Mouse (Mus musculus) limb, embryonic 12.5 days (tissue): Measurements from ENCODE around the gene Tigd4. TPM values are rescaled to one million over a fixed set of nuclear protein-coding genes. Genes with fewer than 3 reads are reported as not detected.

Experiments
- ATAC-seq: fragments of 200-750 bp; cut with Nextera tagmentation; 2 replicates; pipeline ENCODE4 v1.8.0; 2017; ENCODE audit warnings: low read depth, moderate TSS enrichment; ENCODE audit not compliant: insufficient number of reproducible peaks, insufficient read depth, low FRiP score, low TSS enrichment
- H3K27ac ChIP-seq: fragments of 300-500 bp; sonication (generic); 2 replicates; pipeline ENCODE4 v1.5.1; 2016; ENCODE audit warnings: mild to moderate bottlenecking, moderate library complexity
- H3K27me3 ChIP-seq: fragments of 300-500 bp; sonication (generic); 2 replicates; pipeline ENCODE4 v1.6.1; 2016; ENCODE audit warnings: mild to moderate bottlenecking, moderate library complexity
- H3K36me3 ChIP-seq: fragments of 300-500 bp; sonication (generic); 2 replicates; pipeline ENCODE4 v1.6.1; 2016; ENCODE audit warnings: mild to moderate bottlenecking, moderate library complexity
- H3K4me1 ChIP-seq: fragments of 300-500 bp; sonication (generic); replicated peaks from 2 replicates; pipeline ENCODE4 v1.6.1; 2016
- H3K4me2 ChIP-seq: fragments of 300-500 bp; sonication (generic); 2 replicates; pipeline ENCODE4 v1.6.1; 2016; ENCODE audit warnings: mild to moderate bottlenecking, moderate library complexity
- H3K4me3 ChIP-seq: fragments of 300-500 bp; sonication (generic); replicated peaks from 2 replicates; pipeline ENCODE4 v1.5.1; 2016; ENCODE audit warnings: mild to moderate bottlenecking
- H3K9ac ChIP-seq: fragments of 300-500 bp; sonication (generic); replicated peaks from 2 replicates; pipeline ENCODE4 v1.6.1; 2016; ENCODE audit warnings: mild to moderate bottlenecking, moderate library complexity
- H3K9me3 ChIP-seq: fragments of 300-500 bp; sonication (generic); 2 replicates; pipeline ENCODE4 v1.6.1; 2016; ENCODE audit warnings: mild to moderate bottlenecking, moderate library complexity
- WGBS: fragments of 180-500 bp; shearing (Covaris S2); methylation state at CpG from one replicate; pipeline ENCODE4 v1.1.7; 2016; 5-methylcytosine and 5-hydroxymethylcytosine counted together
- polyA plus RNA-seq: library from polyadenylated mRNA; unstranded; fragments of >200 nt; fragmentation: Nextera tagmentation; extraction: Ambion mirVana; gene quantifications from 2 replicates; pipeline ENCODE4 v1.2.1, GENCODE M21; 2016

Tigd4 gene
- polyA plus RNA-seq, 1 experiment from 2014 or later, result 0.09 TPM

DNA sequence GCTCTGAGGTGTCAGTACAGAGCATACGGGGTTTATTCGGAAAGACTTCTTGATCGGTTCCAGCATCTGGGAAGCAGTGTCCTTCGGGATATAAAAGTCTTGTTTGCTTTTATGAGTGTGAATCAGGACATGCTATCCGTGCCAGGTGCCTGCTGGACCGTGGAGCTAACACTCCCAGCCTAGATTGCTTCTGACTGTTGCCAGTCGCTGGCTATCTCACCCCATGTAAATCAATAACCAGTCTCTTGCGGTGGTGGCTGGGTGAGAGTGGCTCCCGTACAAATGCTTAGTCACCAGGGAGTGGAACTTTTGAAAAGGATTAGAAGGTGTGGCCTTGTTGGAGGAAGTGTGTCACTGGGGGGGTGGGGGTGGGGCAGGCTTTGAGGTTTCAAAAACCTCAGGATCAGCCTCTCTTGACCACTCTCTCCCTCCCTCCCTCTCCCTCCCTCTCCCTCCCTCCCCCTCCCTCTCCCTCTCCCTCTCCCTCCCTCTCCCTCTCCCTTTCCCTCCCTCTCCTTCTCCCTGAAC is 16.9 kb downstream of the Tigd4 start:
- Histone ChIP-seq H3K9me3 (peaks cover 11% of the 10 kb centered on the region; the same call in 1 of the 2 replicates), H3K4me2 (no peak overlapping the region), H3K36me3 (no peaks in the 10 kb centered on the region), H3K4me3 (no peak overlapping the region), H3K9ac (no peak overlapping the region), H3K4me1 (no peaks in the 10 kb centered on the region), H3K27me3 (no peaks in the 10 kb centered on the region), H3K27ac (no peak overlapping the region)
- ATAC-seq, result no peak
- WGBS, result 81% methylated on average over 9 of the region's 9 CpGs

DNA sequence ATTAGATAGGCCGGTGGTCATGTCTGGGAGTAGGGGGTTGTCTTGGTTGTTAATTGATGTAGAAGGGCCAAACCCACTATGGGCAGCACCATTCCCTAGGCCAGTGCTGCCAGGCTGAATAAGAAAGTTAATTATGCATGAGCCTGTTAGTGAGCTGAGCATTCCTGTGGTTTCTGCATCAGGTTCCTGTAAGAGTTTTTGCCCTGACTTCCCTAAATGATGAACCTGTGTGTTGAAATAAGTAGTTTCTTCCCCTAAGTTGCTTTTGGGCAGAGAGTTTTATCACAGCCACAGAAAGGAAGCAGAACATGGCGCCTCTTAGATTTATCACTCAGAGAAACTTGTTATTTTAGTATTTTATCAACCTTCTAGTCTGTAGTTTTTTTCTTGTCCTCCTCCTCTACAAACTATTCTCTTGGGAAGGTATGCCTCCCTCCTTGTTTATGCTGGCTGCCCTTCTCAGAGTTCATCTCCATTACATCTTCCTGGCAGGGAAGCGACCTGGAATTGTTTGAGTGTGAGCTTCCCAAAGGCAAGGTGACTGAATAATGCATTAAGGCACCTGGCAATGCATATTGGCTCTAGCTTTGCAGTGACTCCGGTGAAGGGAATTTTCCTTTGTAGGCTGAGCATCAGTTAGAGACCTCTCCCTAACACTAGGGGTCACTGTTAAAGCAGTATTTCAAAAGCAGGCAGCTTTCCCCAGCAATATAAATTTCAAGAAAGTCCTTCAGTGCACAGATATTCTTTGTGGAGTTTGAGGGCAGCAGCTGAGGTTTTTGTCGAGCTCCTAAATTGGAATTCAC is 21.9 kb downstream of the Tigd4 start:
- Histone ChIP-seq H3K9ac (no peak overlapping the region), H3K4me1 (no peaks in the 10 kb centered on the region), H3K27me3 (0 out of 2 replicates have a peak, but pooled peaks cover 4% of the 10 kb centered on the region), H3K9me3 (peaks cover 5% of the 10 kb centered on the region; the same call in 1 of the 2 replicates), H3K4me3 (no peak overlapping the region), H3K36me3 (no peaks in the 10 kb centered on the region), H3K27ac (no peak overlapping the region), H3K4me2 (no peak overlapping the region)
- WGBS, result 33% methylated on average over 5 of the region's 5 CpGs
- ATAC-seq, result no peak

DNA sequence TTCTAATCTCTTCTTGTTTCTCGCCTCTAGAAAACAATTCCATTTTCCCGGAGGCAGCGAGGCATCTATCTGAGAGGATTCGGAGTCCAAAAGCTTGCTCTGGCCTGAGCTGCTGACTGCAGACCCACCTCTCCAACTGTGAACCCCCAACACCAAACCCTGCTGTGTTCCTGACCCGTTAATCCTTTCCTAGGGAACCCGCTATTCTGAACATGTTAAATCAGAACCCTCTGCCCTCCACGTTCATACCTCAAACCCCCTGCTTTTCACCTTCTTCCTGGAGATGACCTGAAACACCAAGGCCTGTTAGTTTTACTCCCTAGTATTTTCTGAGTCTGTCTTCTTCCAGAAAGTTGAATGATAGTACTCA is 22.5 kb downstream of the Tigd4 start:
- no peak overlapping the region for H3K4me2 ChIP-seq
- no peaks in the 10 kb centered on the region for H3K36me3 ChIP-seq
- no peak for ATAC-seq
- 0 out of 2 replicates have a peak, but pooled peaks cover 4% of the 10 kb centered on the region for H3K27me3 ChIP-seq
- H3K27ac ChIP-seq, result no peak overlapping the region
- 41% methylated on average over 7 of the region's 7 CpGs for WGBS
- H3K4me3 ChIP-seq, result no peak overlapping the region
- H3K9me3 ChIP-seq, result peaks cover 5% of the 10 kb centered on the region; the same call in 1 of the 2 replicates
- no peak overlapping the region for H3K9ac ChIP-seq
- H3K4me1 ChIP-seq, result no peaks in the 10 kb centered on the region

DNA sequence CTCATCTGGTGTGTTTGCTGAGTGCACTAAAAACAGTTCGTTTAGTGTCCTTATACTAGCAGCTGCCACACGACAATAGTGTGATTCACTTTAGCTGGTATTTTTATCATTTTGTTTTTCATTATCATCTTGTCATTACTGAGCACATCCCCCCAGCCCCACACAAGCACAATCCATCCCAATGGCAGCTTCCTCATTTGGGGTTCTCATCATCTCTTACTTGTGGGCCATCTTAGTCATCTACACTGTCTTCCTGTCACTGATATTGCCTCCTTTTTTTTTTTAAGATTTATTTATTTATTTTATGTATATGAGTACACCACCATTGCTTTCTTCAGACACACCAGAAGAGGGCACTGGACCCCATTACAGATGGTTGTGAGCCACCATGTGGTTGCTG is 25.3 kb downstream of the Tigd4 start:
- no peak overlapping the region for H3K9ac ChIP-seq
- no peaks in the 10 kb centered on the region for H3K36me3 ChIP-seq
- ATAC-seq, result no peak
- 85% methylated on average over 2 of the region's 2 CpGs for WGBS
- H3K9me3 ChIP-seq, result no peaks in the 10 kb centered on the region
- no peak overlapping the region for H3K4me3 ChIP-seq
- H3K4me1 ChIP-seq, result no peaks in the 10 kb centered on the region
- no peak overlapping the region for H3K27ac ChIP-seq
- 0 out of 2 replicates have a peak, but pooled peaks cover 7% of the 10 kb centered on the region for H3K27me3 ChIP-seq
- no peak overlapping the region for H3K4me2 ChIP-seq

DNA sequence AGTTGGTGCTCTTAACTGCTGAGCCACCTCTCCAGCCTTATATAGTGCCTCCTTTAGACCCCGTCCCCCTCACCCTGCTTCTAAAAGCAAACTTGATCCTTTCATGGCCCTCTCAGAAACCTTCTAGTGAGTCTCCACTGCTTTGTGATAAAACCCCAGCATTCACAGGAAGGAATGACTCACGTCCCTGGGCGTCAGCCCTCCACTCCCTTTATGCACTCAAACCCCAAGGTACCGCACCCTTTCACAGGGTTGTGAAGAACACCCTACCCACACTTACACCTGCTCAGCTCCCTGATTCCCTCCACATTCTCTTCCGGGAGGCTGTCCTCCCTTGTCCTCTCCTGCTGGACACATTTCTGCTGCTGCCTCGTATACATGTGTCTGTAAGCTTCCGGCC is 25.7 kb downstream of the Tigd4 start:
- WGBS, result 94% methylated on average over 7 of the region's 7 CpGs
- no peak for ATAC-seq

DNA sequence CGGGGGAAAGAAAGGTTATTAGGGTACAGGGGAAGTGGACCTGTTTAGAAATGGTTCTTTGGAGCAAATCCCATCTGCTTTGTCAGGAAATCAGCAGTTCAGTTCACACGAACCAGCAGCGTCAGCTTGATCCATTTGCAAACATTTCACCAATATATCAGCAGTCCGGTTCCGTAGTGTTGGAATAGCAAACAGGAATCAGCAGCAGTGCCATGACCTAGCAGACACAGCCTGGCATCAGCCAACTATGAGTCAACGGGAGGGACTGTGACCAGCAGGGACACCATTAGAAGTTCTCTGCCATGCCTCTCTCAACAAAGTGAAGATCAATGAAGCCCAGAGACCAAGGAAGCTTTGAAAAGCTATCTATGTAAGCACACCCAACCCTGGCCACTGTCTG is 26.4 kb downstream of the Tigd4 start:
- Histone ChIP-seq H3K4me2 (no peak overlapping the region), H3K36me3 (no peaks in the 10 kb centered on the region), H3K4me1 (no peaks in the 10 kb centered on the region), H3K27me3 (peaks cover 7% of the 10 kb centered on the region; the same call in 1 of the 2 replicates), H3K27ac (no peak overlapping the region), H3K9ac (no peak overlapping the region), H3K4me3 (no peak overlapping the region), H3K9me3 (no peaks in the 10 kb centered on the region)
- 92% methylated on average over 6 of the region's 6 CpGs for WGBS
- ATAC-seq, result no peak

More for the DNA sequence above, 25.7 kb downstream of the Tigd4 start:
- H3K27me3 ChIP-seq, result peaks cover 7% of the 10 kb centered on the region; the same call in 1 of the 2 replicates
- no peaks in the 10 kb centered on the region for H3K4me1 ChIP-seq
- H3K4me2 ChIP-seq, result no peak overlapping the region
- H3K9ac ChIP-seq, result no peak overlapping the region
- no peaks in the 10 kb centered on the region for H3K36me3 ChIP-seq
- no peaks in the 10 kb centered on the region for H3K9me3 ChIP-seq
- no peak overlapping the region for H3K4me3 ChIP-seq
- no peak overlapping the region for H3K27ac ChIP-seq

DNA sequence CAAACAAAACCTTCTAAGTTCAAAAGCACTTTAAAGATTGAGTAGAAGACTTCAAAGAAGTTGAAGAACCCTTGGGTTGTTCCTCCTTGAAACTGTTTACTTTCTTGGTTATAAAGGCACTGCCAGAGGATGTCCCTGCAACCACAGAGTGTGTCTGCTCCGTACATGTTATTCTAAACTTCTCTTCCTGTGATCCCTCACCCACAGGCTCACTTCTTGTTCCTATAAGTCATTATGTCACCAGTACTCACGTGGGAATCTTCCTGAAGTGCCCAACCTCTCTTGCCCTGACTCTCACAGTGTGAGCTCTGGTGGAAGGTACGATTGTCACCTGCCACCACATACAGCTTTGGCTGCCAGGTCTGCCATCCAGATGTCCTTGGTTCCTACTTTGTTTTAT is 28.7 kb downstream of the Tigd4 start:
- no peak for ATAC-seq

DNA sequence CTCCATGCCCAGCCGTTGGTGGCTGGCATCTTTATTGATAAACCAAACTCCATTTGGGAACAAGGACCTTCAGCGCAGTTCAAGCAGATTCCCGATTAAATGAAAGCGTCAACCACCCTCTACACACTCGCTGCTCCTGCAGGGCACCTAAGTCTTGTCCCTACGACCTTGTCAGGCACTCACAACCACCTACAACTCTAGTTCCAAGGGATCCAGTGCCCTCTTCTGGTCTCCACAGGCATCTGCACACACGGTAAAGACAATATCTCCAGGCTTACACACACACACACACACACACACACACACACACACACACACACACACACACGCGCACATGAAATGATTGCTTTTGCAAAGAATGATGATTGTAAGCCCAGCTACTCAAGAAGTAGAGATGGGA is 38.2 kb downstream of the Tigd4 start:
- Histone ChIP-seq H3K27ac (no peak overlapping the region), H3K9ac (no peak overlapping the region), H3K27me3 (no peaks in the 10 kb centered on the region), H3K36me3 (no peaks in the 10 kb centered on the region), H3K4me3 (no peak overlapping the region), H3K9me3 (no peaks in the 10 kb centered on the region), H3K4me2 (no peak overlapping the region), H3K4me1 (no peaks in the 10 kb centered on the region)
- ATAC-seq, result no peak
- WGBS, result 93% methylated on average over 9 of the region's 9 CpGs

More for the DNA sequence above, 28.7 kb downstream of the Tigd4 start:
- Histone ChIP-seq H3K4me3 (no peak overlapping the region), H3K36me3 (no peaks in the 10 kb centered on the region), H3K27ac (no peak overlapping the region), H3K9me3 (no peaks in the 10 kb centered on the region), H3K9ac (no peak overlapping the region), H3K4me2 (no peak overlapping the region), H3K27me3 (peaks cover 3% of the 10 kb centered on the region; the same call in 1 of the 2 replicates), H3K4me1 (no peaks in the 10 kb centered on the region)
- WGBS, result 23% methylated on average over 3 of the region's 3 CpGs

DNA sequence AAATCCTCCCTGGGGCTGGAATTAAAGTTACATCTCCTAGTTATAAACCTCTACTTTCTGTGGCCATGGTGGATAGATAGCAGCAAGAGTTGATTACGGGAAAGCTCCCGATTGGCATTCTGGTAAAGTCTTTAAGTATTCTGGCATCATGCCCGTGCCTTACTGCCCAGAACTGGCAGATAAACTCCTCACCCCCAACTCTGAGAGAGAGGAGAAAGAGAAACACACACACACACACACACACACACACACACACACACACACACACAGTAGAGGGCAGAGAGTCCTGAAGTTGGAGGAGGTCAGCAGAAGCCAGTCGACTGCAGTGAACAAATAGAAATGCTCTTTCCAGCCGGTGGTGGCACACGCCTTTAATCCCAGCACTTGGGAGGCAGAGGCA is 43.7 kb downstream of the Tigd4 start:
- ATAC-seq, result no peak
- H3K4me2 ChIP-seq, result no peak overlapping the region
- 0 out of 2 replicates have a peak, but pooled peaks cover 3% of the 10 kb centered on the region for H3K4me1 ChIP-seq
- no peak overlapping the region for H3K9ac ChIP-seq
- no peaks in the 10 kb centered on the region for H3K36me3 ChIP-seq
- H3K27ac ChIP-seq, result no peak overlapping the region
- no peak overlapping the region for H3K4me3 ChIP-seq
- H3K27me3 ChIP-seq, result peaks cover 4% of the 10 kb centered on the region; the same call in 1 of the 2 replicates
- no peaks in the 10 kb centered on the region for H3K9me3 ChIP-seq
- WGBS, result 80% methylated on average over 6 of the region's 6 CpGs

DNA sequence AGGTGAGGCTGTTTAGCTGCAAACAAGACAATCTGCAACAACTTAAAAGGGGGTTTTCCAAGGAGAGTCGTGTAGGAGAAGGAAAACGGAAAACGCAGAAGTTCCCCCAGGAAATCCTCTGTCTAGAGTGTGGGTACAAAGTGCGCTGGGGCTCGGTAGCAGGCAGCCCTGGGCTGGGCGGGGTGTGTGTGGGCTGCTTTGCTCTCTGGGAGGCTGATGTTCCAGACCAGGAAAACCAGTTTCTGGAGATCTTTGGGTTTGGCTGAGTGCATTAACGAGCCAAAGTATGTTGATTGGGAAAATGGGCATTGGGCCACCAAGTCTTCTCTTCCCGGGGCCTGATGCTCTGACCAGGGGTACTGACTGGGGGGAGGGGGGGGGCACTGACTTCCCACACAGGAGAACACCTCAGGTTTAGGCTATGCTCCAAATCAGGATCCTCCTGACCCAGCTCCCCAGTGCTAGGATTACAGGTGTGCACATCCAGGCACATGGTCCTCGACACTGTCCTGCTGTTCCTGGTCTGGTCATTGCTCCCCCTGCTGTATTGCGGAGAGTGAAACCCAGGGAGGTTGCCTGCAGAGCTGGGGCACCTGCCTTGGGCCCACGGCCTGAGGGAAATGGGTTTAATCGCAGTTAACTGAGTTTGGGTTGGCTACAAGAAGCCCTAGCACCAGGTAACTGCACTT is 44.7 kb downstream of the Tigd4 start:
- no peak overlapping the region for H3K27ac ChIP-seq
- no peak overlapping the region for H3K4me2 ChIP-seq
- no peaks in the 10 kb centered on the region for H3K9me3 ChIP-seq
- no peak for ATAC-seq
- 0 out of 2 replicates have a peak, but pooled peaks cover 3% of the 10 kb centered on the region for H3K4me1 ChIP-seq
- peaks cover 4% of the 10 kb centered on the region; the same call in 1 of the 2 replicates for H3K27me3 ChIP-seq
- no peak overlapping the region for H3K9ac ChIP-seq
- H3K4me3 ChIP-seq, result no peak overlapping the region
- 57% methylated on average over 12 of the region's 12 CpGs for WGBS
- no peaks in the 10 kb centered on the region for H3K36me3 ChIP-seq

DNA sequence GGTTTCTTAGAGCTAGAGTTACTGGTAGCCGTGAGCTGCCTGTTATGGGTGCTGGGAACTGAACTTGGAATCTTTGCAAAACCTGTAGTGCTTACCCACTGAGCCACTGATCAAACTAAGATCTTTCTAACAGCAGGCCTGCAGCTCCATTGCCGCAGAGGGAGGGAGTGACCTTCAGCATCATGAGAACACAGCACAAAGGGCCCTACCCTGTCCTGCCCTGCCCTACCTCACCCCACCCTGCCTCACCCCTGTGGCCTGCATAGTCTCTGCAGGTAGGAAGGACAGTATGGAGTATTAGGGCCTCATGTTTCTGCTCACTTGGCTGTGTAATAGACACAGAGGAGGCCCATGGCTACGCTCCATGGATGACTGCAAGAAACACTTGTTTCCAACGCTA is 45.5 kb downstream of the Tigd4 start:
- H3K27me3 ChIP-seq, result peaks cover 4% of the 10 kb centered on the region; the same call in 1 of the 2 replicates
- H3K9ac ChIP-seq, result no peak overlapping the region
- no peak for ATAC-seq
- WGBS, result 78% methylated on average over 4 of the region's 4 CpGs
- H3K36me3 ChIP-seq, result no peaks in the 10 kb centered on the region
- no peaks in the 10 kb centered on the region for H3K9me3 ChIP-seq
- H3K27ac ChIP-seq, result no peak overlapping the region
- H3K4me1 ChIP-seq, result 0 out of 2 replicates have a peak, but pooled peaks cover 3% of the 10 kb centered on the region
- H3K4me3 ChIP-seq, result no peak overlapping the region
- no peak overlapping the region for H3K4me2 ChIP-seq
